Mouse (Mus musculus) adrenal gland (tissue): ENCODE measurements around the gene Scn1a.

Experiments used
- intact Hi-C: fragments of 180-260 bp; cut with DNase I; formaldehyde crosslinking; loops from one replicate; pipeline ENCODE4 v1.15.1; 2025

The Scn1a gene

DNA sequence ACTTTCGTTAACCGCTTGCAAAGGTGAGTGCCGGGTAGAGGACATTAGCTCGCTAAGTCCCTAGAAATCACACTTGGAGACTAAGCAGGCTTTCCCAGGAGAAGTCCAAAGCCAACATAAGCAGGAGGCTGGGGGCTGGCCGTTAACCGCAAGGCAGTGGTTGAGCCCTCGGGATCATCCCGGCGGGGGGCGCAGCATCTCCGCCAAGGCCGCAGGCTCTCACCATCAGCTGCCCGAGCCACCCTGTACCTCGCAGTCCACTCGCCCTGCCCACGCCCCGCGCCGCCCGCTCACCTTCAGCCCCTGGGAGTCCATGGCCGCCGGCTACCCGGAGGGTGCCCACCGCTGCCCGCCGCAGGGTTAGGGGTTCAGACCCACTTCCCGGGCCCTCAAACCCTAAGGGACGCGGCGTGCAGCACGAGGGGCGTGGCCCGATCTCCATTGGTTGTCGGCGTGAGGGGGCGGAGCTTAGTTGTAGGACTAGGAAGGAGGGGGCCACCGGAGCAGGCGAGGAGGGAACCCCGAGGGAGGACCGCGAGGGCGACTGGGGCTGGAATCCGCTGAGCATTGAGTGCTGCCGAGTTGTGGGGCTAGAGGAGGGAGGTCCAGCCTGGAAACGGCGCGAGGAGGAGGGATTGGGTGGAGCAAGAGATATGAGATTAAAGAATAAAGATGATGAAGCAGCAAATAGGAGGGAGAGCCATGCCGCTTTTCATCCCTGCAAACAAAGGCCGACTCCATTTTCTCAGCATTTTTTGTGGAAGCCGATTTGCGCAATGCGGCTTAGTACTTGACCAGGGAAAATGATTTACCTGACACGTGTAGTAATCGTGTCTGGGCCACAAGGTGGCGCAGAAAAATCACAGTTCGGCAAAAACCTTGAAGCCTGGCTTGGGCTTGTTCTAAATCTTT is 184.2 kb downstream of the Scn1a start, which contains the start of gene Ttc21b:
TSS of gene Ttc21b (minus strand) at position 398 of the 912 bp plus-strand sequence.
- intact Hi-C loops: loop anchor here (2.0 kb wide), 1 partner anchor 152 kb away; no protein-coding TSS in a partner anchor

DNA sequence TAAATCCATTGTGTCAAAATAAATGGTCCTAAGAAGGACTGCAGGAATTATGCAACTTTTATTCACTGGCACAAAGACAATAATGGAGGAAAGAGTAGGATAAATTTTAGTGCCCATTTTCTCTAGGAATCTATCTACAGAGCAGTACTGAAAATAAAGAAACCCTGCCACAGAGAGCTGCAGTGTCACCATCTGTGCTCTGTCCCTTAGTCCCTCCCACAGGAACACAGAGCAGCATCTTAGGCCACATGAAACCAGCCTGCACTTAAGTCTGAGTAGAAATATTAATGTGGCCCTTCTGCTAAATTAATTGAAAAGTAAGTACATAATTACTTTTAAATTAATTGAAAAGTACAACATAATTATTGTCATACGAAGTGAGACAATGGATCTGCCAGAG is 196.6 kb downstream of the Scn1a start:
- intact Hi-C loops: no loop called here

DNA sequence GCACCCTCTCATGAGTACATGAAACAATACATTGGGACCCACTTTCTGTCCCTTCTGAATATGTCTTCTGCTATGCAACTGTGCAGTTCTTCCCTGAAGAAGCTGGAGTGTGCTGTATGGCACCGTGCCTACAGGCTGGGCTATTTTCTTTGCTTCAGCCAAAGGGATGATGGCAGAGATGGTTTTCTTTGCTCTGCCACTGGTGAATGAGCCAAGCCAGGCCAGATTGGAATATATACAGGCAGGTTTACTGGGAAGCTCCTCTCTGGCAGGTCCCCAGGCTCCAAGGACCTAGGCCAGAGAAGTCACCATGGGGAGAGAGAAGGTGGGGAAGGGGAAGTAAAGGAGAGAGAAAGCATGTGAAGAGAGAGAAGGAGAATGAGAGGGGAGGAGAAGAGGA is 200.3 kb downstream of the Scn1a start:
- intact Hi-C loops: no loop called here

DNA sequence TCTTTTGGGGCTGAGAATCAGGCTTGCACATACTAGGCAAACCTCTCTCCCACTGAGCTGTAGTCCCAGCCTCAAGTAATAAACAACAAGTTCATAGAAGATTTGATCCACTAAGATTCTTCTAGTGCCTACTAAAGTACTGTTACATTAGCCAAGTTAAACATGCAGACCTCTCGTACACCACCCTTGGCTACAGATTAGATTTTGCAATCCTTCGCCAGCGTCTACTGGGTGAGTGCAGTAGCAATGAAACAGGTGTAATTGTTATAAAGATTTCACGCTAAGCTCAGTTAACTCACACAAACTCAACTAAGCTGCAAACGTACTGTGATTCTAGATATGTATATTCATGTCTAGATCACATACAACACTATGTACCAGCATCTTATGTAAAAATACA is 201.8 kb downstream of the Scn1a start:
- intact Hi-C loops: no loop called here

DNA sequence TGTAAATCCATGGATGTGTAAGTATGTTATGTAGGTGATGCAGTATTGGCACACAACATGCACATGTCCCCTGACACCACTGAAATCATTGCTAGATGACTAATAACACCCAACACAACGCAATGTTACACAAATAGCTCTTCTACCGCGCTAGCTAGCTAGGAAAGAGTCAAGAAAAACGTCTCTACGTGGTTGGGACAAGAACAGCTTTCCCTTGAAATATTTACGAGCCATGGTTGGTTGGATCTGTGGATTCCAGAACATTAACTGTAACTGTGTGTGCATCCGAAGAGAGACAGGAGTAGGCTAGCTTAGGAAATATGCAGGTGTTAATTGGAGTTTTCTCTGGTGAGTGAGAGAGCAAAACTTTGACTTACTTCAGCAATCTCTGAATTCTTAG is 219.7 kb downstream of the Scn1a start:
- intact Hi-C loops: no loop called here
